Mouse (Mus musculus) heart, adult 2 months (tissue): Measurements from ENCODE around the gene Aars2.

ENCODE experiments used
- CTCF ChIP-seq: fragments of 200-600 bp; IDR thresholded peaks from 2 replicates; pipeline ENCODE4 v1.8.1; 2022; ENCODE audit warnings: antibody characterized with exemption, mild to moderate bottlenecking, moderate library complexity
- EP300 ChIP-seq: fragments of 200-500 bp; IDR thresholded peaks from 2 replicates; pipeline ENCODE4 v1.6.1; 2011; ENCODE audit warnings: low read depth, low read length, control low read depth; ENCODE audit not compliant: insufficient read depth
- POLR2A ChIP-seq: fragments of 200-500 bp; IDR thresholded peaks from 2 replicates; pipeline ENCODE4 v1.6.1; 2011; ENCODE audit warnings: mild to moderate bottlenecking, low read depth, low read length, control low read depth; ENCODE audit not compliant: insufficient read depth

GRCm38 (mm10) chr17:45544001-45544872 is 37.6 kb downstream of the Aars2 start:
- no peak for TF ChIP-seq EP300
- TF ChIP-seq CTCF, result no peak
- TF ChIP-seq POLR2A, result no peak
